Mouse (Mus musculus) embryo, embryonic 10.5 days (tissue): Measurements from ENCODE around the gene Acacb.

ENCODE experiments used
- DNase-seq: peaks from one replicate; pipeline ENCODE4 v3.0.0-alpha.2; 2015; ENCODE audit warnings: low spot score

Acacb gene

DNA sequence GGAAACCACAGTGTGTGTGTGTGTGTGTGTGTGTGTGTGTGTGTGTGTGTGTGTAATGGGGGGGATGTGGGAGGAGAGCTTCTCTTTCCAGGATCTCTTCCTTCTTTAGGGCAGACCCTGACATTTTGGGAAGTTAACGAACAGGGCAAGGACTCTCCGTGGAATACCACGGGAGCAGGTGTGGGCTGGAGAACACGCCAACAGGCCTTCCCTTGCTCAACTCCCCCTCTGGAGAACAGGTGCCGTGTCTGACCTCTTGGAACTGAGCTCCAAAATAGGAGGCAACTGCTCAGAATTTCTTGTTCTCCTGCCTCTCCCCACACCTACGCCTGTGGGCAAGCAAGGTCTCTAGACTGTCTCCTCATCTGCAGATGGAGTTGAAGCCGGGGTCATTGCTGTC, 123.2 kb downstream of the Acacb start:
- no peak for DNase-seq

DNA sequence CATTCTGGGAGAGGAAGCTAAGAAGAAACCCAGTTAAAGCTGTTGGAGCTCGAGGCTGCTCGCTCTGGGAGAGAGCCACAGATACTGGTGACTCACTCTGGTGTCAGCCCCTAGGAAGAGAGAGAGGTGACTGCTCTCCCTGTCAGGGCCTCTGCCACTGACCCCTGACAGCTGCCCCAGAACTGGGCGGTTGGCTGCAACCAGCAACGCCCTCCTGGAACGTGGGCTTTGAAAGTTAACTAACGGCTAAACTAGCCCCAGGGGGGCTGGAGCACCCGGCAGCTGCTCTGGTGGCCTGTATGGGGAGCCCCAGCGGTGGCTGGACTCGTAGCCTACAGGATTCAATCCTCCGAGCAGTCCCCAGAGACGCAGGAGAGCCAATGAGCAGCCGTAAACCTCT, 123.6 kb downstream of the Acacb start:
- no peak for DNase-seq

DNA sequence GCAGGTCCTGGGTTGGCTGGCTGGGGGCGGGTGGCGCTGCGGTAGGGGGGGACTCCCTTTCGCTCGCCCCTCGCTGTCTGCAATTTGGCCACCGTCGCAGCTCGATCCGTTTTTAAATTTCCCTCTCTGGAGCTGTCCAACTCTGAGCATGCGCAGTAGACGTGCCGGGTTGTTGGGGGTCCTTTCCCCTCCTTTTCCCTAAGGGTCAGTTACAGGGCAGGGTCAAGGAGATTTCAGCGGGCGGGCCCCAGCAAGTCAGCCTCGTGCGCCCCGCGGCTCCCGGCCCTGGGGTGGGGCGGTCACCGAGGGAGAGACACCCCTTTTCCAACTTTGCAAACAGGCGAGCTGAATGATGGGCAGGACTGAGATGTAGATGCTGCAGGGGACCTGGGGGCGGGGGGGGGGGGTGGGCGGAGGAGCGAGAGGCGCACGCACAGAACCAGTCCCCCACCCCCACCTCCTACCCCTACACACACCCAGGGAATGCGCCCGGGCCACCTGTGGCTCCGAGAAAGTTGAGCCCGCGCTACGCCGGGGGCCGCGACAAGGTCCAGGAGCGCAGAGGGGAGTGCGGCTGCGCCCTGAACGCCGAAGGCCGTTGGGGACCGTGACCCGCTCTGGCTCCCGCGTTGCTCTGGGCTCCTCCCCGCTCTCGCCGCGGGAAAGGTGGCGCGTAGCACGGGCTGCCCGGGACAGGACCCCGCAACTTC, 127.5 kb downstream of the Acacb start, which contains the start of gene Foxn4:
Gene Foxn4, minus strand, starts transcription at position 115 of the 710 bp plus-strand sequence.
- peak; percentile 72 for DNase-seq

DNA sequence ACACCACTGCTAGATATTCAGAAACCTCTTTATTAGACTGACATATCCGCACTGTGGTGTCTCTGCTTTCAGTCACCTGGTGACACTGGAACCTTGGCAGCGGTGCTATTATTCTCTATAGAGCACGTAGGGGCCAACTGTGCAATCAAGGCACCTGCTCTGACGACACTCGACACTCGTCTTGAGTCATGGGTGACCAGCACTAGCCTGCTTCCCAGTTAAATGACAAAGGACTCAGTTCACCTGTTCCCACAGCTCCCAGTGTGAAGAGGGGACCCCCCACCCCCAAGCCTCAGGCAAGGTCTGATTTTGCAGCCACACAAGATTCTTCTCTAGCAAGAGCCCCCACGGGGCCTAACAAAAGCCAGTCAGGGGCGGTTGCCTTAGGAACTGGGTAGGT, 129.0 kb downstream of the Acacb start:
- no peak for DNase-seq

DNA sequence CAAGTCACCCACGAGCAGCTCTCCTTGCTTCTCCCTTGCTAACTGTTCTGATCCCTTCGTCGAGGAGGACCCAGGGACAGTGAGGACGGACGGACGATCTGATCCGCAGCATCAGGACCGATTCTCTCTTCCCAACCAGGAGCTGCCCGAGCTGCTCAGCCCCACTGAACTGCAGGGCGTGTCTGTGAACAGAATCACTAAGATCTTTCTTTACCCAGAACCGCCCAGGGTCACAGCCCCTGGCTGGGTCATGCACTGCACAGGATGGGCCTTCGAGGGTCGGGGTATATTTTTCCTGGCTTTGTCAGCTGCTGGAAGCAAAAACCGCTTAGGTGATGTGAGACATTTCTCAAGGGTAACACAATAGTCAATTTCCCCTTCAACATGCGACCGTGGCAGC, 129.7 kb downstream of the Acacb start:
- DNase-seq = peak; percentile 21

DNA sequence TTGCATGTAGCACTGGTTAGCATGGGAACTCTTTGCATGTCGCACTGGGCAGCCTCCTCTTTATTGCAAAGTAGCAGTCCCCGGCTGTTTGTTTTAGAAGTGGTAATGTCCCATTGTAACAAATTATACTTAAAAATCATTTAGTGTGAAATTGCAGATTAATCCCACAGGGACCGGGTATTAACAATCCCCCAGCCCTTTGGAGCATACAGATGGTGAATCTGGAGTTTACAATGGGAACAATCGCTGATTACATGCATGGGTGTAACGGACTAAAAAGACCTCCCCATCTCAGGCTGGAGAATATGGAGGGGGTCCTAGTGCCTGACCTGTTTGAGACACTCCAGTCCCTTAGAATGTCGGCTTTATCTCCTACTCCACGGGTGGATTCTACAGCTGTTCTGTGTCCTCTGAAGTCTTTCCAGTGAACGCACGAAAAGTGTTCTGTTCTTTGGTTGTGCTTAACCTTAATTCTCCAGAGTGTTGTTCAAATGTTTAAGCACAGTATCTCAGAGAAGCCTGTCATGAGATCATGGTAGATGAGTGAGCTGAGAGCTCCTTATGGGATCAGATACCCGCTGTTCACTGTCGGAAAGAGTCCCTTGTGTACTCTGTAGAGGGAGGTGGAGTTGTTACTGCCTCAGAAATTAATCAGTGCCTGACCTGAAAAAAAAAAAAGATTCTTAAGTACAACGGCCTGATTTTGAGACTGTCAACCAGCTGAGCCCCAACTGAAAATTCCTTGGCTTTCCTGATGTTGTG, 133.2 kb downstream of the Acacb start:
- peak; percentile 63 for DNase-seq

DNA sequence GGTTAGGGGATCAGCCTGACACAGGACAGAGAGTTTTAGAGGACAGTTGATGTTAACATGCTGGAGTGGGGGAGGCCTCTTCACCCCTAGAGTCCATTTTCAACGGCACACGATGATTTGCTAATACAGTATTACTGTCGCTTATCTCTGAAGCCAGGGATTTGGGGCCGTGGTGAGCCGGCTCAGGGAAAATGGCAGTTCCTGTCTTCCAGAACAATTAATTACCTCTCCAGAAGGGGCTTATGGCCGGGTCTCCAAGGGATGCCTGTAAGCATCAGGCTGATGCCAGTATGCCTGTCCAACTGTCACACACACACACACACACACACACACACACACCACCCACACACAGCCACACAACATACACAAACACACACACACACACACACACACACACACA, 136.0 kb downstream of the Acacb start:
- DNase-seq = no peak

DNA sequence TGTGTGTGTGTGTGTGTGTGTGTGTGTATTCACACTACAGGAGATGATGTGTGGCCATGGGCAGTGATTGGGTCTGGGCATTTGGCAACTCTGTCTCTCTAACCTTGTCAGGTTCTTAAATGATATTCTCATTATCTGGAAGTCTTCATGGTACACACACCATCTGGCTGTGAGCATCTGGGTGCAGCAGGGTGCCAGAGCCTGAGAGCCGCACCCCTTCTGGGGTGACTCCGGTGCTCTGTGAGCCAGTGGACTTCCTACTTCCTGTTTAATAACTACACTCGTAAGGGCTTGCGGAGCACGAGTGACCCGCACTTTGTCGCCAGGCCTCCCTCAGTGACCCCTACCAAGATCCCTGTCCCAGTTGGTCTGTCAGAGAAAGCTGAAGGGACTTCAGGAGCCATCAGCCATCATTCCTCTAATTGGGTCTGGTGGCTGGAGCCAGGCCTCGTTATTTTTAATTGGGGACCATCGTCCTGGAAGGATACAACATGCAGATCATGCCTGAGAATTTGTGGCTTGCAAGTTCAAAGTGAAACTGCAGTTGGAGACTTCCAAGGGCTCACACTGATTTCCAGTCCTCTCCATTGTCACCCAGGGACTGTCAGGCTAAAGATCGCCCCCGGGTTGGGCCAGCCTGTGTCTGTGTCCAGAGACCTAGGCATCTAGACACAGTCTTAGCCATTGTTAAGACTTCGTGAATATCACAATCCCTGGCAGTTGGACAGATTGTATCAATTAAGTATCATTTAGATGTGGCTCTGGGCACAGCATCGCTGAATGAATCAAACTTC, 138.5 kb downstream of the Acacb start:
- no peak for DNase-seq

DNA sequence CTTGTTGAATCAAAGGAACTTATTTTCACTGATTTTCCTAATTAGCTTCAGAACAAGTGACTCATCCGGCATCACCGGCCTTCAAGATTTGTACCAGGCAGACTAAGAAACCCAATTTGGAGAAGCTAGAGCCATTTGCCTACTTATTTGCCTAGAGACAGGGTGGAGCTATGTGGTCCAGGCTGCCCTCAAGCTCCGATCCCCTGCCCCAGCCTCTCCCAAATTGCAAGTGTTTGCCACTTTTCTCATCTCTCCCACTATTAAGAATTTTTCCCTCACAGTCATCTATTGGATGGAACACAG, 139.0 kb downstream of the Acacb start:
- no peak for DNase-seq

DNA sequence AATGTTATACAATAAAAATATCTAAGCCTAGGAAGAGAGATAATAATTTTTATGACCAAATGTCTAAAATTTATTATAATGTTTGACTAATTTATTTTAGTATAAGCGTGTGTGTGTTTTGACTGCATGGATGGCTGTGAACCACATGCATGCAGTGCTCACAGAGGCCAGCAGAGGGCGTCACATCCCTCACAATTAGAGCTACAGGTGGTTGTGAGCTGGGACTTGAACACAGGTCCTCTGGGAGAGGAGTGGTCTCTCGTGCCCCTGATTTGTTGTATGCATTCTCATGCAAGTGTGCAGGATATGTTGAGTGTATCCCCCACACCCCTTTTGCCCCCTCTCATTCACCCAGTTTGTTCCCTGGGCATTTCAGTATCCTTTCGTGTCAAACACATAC, 139.8 kb downstream of the Acacb start:
- DNase-seq = no peak

DNA sequence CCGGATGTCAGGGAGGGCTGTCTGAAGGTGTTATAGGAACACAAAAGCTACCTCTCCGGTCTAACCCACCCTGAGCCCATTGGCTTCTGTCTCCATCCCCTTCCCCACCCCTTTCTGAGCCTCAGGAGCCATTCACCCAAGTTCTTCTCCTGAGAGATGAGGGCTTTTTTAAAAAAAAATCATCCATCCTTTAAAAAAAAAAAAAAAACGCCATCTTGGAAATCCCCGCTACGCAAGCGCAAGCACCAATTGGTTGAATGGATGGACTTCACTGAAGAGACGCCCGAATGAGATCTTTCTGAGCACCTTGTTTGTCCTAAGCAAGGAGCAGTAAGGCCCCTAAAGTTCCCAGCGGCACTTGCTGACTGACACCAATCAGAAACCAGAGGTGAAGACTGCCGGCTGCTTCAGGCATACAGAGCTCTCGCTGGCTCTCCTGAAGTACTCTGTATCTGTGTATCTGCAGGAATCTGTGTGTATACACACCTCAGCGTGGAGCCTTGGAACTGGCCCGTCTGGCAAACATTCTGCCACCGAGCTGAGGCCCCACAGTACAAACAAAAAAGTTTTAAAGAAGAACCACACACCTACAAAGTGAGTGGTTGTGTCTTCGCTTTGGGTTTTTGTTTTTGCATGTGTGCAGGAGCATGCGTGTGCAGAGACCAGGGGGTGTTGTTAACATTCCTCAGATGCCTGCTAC, 140.7 kb downstream of the Acacb start:
- no peak for DNase-seq

DNA sequence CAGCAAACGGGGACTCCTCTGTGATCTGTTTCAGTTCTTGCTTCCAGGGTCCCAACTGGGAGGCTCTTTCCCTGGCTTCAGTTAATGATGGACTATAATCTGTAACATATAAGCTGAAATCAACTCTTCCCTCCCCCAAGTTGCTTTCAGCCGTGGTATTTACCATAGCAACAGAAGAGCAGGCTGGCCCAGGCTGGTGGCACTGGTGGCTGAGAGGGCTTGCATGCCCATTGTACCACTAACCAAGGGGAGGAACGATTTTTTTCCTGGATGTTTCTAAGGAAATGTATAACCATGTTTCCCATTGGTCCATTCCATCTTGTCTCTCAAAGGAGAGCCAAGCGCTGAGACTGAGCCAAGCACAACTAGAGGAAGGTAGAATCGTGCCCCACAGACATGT, 142.1 kb downstream of the Acacb start:
- no peak for DNase-seq

DNA sequence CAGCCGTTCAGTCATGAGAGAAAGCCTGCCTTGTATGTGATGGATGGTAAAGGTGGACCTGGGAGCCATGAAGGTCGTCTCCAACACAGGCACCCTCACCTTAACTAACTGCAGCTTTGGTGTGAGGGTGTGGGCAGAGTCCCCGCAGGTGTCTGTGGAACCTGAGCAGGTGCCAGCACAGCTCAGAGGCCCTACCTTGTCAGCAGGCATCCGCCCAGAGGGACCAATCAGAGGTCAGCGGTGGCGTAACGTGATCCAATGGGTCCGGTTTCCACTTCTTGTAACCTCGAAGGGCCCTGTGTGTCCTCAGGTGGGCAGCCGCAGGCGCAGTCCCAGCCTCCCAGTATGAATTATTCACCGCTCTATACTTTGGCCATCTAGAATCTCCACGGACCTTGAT, 142.5 kb downstream of the Acacb start, which contains the start of gene Myo1h:
Gene Myo1h, plus strand, starts transcription at position 293 of the 400 bp plus-strand sequence.
- DNase-seq = no peak

DNA sequence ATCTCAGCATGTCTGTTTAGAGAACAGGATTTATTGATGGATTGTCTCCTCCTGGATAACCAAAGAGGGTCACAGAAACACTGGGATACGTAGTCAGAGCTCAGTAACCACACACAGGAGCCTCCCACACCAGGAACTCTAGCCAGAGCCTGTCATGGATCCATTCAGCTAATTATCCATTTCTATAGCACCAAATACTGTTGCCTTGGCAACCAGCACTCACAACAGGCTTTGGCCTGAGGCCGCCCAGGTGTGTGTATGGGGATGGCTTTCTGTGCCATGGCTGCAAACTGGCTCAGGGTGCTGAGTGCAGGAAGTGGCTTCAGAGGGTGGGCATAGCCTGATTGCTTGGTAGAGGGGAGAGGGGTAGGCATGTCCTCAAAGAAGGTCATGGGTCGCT, 143.7 kb downstream of the Acacb start:
- DNase-seq = no peak

DNA sequence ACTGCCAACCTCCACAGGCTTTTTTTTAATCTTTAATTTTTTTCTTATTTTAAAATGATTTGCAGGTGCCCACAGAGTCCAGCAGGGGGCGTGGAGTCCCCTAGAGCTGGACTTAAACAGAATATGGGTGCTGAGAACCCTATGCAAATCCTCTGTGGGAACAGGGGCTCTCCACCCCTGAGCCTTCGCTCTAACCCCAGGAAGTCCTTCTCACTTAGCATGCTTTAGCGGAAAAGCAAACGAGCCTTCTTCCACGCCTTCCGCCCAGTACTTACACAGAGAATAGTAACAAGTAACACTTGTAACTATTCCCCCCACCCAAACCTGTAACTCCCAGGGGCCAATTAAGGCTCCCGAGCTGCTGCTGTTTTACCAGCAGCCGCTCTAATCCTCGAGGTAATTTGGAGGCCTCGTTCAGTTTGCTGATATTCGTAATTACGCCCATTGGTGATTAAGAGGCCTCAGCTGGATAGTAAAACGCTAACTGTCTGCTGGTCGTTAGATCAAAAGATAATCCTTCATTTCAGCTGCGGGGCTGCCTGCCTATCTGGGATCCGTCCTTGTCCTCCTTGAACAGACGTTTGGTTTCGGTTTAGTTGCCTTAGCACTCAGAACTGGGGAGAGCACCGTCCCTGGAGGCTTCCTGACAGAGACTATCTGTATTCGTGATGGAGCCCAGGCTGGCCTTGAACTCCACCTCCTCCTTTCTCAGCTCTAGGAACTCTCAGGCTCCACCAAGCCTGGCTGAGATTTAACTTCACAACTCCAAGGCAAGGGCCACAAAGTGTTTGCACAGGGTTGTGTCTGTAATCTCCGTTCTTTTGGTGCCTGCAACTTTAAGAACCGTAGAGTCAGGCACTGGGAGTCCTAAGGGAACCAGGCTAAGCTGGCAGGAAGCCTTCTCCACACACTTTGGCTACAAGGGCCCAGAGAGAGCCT, 150.6 kb downstream of the Acacb start:
- peak; percentile 54 for DNase-seq

DNA sequence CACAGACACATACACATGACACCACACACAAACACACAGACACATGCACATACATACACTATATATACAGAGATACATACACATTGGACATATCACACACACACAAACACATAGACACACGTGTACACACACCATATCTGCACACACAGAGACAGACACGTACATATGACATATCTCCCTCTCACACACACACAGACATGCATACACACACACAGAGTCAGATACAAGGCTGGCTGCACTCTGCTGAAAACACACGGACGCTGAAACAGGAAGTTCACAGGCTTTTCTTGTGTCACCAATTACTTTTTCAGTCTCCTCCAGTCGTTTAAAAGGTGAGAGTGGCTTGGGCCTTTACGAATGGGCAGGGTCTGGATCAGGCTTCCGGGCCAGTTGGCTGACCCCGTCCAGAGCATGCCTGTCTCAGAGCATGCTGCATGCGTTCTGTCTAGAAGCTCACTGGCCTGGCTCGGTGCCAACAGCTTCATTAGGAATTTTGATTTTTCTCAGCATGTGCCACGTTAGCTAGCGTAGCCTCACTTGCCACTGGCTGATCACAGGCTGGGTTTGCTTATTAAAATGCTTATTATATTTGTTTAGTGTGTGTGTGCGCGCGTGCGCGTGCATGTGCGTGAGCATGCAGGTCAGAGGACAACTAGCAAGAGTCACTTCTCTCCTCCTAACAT, 152.0 kb downstream of the Acacb start:
- DNase-seq = no peak

DNA sequence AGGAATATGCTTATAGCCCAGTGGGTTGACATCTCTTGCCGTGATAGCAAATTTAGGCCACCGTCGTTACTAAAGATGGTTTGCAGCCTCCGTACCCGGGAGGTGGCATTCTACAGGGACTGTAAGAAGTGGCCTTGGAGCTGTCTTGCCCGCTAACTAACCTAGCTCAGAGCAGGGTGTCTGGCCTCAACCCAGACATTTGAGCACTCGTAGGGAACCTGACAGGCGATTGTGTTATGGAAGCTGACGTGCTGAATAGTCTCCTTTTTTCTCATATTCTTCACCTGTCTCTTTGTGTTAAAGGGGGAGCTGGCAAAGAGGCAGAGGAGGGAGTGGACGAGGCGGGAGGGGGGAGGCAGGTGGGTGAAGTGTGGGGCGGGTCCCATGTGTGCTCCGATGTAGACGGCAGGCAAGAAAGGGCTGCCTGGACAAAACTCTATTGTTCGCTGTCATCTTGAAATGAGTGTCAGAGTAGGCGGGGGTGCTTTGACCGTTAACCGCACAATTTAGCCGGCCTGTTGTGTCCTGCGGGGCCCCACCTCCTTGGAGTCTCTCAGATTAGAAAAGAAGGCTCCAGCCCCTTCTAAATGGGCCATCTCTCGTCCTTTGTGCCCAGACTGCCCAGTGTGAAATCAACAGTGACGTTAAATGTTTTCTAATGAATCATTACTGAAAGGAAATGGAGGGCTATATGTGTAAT, 153.0 kb downstream of the Acacb start:
- DNase-seq = peak; percentile 74

DNA sequence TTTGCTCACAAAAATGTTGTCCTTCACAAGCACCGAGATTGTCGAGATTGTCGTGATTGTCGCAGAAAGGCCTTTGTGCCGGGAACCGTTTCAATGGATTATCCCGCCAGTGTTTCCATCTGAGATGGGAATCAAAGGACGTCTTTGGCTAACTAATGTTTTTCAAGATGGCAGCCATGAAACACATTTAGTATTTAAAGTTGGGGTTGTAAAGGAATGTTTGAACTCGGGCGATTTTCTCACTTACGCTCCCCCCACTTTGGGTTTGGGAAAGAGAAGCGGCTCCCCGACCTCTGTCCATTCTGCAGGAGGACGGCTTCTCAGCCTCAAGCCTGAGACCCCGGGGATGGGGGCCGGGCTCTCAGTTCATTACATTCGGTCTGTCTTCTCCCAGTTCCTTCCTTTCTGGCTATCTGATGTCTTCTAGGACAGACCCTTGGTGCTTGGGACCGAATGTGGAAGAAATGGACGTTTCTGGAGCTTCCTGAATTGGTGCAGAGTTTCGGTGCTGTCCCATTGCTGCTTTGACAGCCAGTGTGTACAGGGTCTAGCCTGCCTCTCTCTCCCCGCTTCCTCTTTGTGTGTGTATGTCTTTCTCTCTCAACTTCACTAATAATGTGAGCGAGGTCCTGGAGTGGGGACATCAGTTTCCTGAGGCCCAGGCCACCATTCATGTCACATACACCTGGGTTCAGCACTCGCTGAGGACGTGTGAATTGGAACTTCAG, 153.7 kb downstream of the Acacb start:
- no peak for DNase-seq
